Mouse (Mus musculus) stomach, postnatal 0 days (tissue): ENCODE results near the gene Utp4. TPM values are rescaled to one million over a fixed set of nuclear protein-coding genes. Genes with fewer than 3 reads are reported as not detected.

Experiments
- ATAC-seq: fragments of 200-750 bp; cut with Nextera tagmentation; 2 replicates; pipeline ENCODE4 v1.8.0; 2017; ENCODE audit not compliant: low FRiP score, low TSS enrichment
- DNase-seq: peaks from one replicate; pipeline ENCODE4 v3.0.0-alpha.2; 2016; ENCODE audit warnings: low spot score
- H3K27ac ChIP-seq: fragments of 300-500 bp; sonication (generic); replicated peaks from 2 replicates; pipeline ENCODE4 v1.5.1; 2014; ENCODE audit warnings: mild to moderate bottlenecking, control low read depth
- H3K27me3 ChIP-seq: fragments of 300-500 bp; sonication (generic); 2 replicates; pipeline ENCODE4 v1.6.1; 2014; ENCODE audit warnings: low read length; ENCODE audit not compliant: control insufficient read depth, insufficient read depth
- H3K36me3 ChIP-seq: fragments of 300-500 bp; sonication (generic); 2 replicates; pipeline ENCODE4 v1.6.1; 2014; ENCODE audit warnings: low read length, mixed read lengths; ENCODE audit not compliant: control insufficient read depth, insufficient read depth
- H3K4me1 ChIP-seq: fragments of 300-500 bp; sonication (generic); replicated peaks from 2 replicates; pipeline ENCODE4 v1.6.1; 2014; ENCODE audit warnings: antibody characterized with exemption; ENCODE audit not compliant: control insufficient read depth, insufficient read depth
- H3K4me2 ChIP-seq: fragments of 300-500 bp; sonication (generic); replicated peaks from 2 replicates; pipeline ENCODE4 v1.6.1; 2014; ENCODE audit warnings: low read depth, mild to moderate bottlenecking, control low read depth, moderate library complexity
- H3K4me3 ChIP-seq: fragments of 300-500 bp; sonication (generic); 2 replicates; pipeline ENCODE4 v1.5.1; 2014; ENCODE audit warnings: low read depth, low read length, control low read depth
- H3K9ac ChIP-seq: fragments of 300-500 bp; sonication (generic); 2 replicates; pipeline ENCODE4 v1.6.1; 2014; ENCODE audit warnings: mild to moderate bottlenecking, low read length, control low read depth, mixed read lengths
- H3K9me3 ChIP-seq: fragments of 300-500 bp; sonication (generic); 2 replicates; pipeline ENCODE4 v1.6.1; 2016; ENCODE audit warnings: low read length; ENCODE audit not compliant: control insufficient read depth
- CTCF ChIP-seq: IDR thresholded peaks from 2 replicates; pipeline ENCODE4 v1.5.1; 2016; ENCODE audit warnings: antibody characterized with exemption, low read depth, mild to moderate bottlenecking, moderate library complexity
- EP300 ChIP-seq: optimal IDR thresholded peaks from 2 replicates; pipeline ENCODE3; 2016; ENCODE audit warnings: antibody characterized with exemption
- WGBS: fragments of 180-500 bp; shearing (Covaris S2); extraction: QIAGEN DNeasy Blood & Tissue Kit; methylation state at CpG from one replicate; pipeline ENCODE4 v1.1.7; 2014; 5-methylcytosine and 5-hydroxymethylcytosine counted together
- polyA plus RNA-seq: library from polyadenylated mRNA; unstranded; fragments of >200 nt; fragmentation: Nextera tagmentation; extraction: Ambion mirVana; gene quantifications from 2 replicates; pipeline ENCODE4 v1.2.1, GENCODE M21; 2015

The Utp4 gene
- polyA plus RNA-seq, 1 experiment from 2014 or later, result 30.4 TPM

GRCm38 (mm10) chr8:106953571-106953970 lies 60.1 kb downstream of the Utp4 start:
- H3K27ac ChIP-seq, result no peak overlapping the region
- H3K27me3 ChIP-seq, result no peaks in the 10 kb centered on the region
- DNase-seq, result no peak
- no peaks in the 10 kb centered on the region for H3K36me3 ChIP-seq
- no peak; the same call in 1 of the 2 replicates for ATAC-seq
- 42% methylated on average over 4 of the region's 4 CpGs for WGBS
- no peaks in the 10 kb centered on the region for H3K9me3 ChIP-seq
- no peak overlapping the region for H3K9ac ChIP-seq
- H3K4me3 ChIP-seq, result no peak overlapping the region
- no peaks in the 10 kb centered on the region for H3K4me1 ChIP-seq
- no peak for TF ChIP-seq CTCF
- no peak for TF ChIP-seq EP300
- no peak overlapping the region for H3K4me2 ChIP-seq

- H3K4me2 ChIP-seq, result no peak overlapping the region
- no peaks in the 10 kb centered on the region for H3K4me1 ChIP-seq
- ATAC-seq (no peak), DNase-seq (no peak)
- no peaks in the 10 kb centered on the region for H3K9me3 ChIP-seq
- H3K9ac ChIP-seq, result no peak overlapping the region
- H3K36me3 ChIP-seq, result no peaks in the 10 kb centered on the region
- H3K4me3 ChIP-seq, result no peak overlapping the region
- H3K27me3 ChIP-seq, result no peaks in the 10 kb centered on the region
- no peak for TF ChIP-seq EP300
- no peak overlapping the region for H3K27ac ChIP-seq
- 67% methylated on average over 3 of the region's 3 CpGs for WGBS
Measured at GRCm38 (mm10) chr8:106957086-106957485, 63.6 kb downstream of the Utp4 start.

GRCm38 (mm10) chr8:106958212-106958611 lies 64.8 kb downstream of the Utp4 start:
- ATAC-seq, result no peak
- H3K4me1 ChIP-seq, result no peaks in the 10 kb centered on the region

GRCm38 (mm10) chr8:106959626-106960025 lies 66.2 kb downstream of the Utp4 start:
- Histone ChIP-seq H3K27ac (no peak overlapping the region), H3K9me3 (no peaks in the 10 kb centered on the region), H3K36me3 (no peaks in the 10 kb centered on the region), H3K27me3 (no peaks in the 10 kb centered on the region), H3K4me2 (no peak overlapping the region), H3K9ac (no peak overlapping the region), H3K4me3 (no peak overlapping the region), H3K4me1 (no peaks in the 10 kb centered on the region)
- TF ChIP-seq EP300, result no peak
- TF ChIP-seq CTCF, result no peak
- 75% methylated on average over 2 of the region's 2 CpGs for WGBS
- DNase-seq (no peak), ATAC-seq (no peak; the same call in 1 of the 2 replicates)

More at GRCm38 (mm10) chr8:106958212-106958611, 64.8 kb downstream of the Utp4 start:
- DNase-seq, result no peak
- Histone ChIP-seq H3K27me3 (no peaks in the 10 kb centered on the region), H3K4me2 (no peak overlapping the region), H3K27ac (no peak overlapping the region), H3K4me3 (no peak overlapping the region), H3K9me3 (no peaks in the 10 kb centered on the region), H3K9ac (no peak overlapping the region), H3K36me3 (no peaks in the 10 kb centered on the region)
- TF ChIP-seq EP300 (no peak), CTCF (no peak)
- WGBS, result 75% methylated on average over 3 of the region's 3 CpGs

- TF ChIP-seq EP300 (no peak), CTCF (no peak)
- no peak overlapping the region for H3K4me3 ChIP-seq
- no peaks in the 10 kb centered on the region for H3K27me3 ChIP-seq
- H3K36me3 ChIP-seq, result no peaks in the 10 kb centered on the region
- H3K4me2 ChIP-seq, result no peak overlapping the region
- H3K27ac ChIP-seq, result 0 out of 2 replicates have a peak overlapping the region, but pooled peaks have one; percentile 40
- WGBS, result 53% methylated on average over 3 of the region's 3 CpGs
- DNase-seq (no peak), ATAC-seq (no peak)
- H3K9ac ChIP-seq, result no peak overlapping the region
- no peaks in the 10 kb centered on the region for H3K9me3 ChIP-seq
- H3K4me1 ChIP-seq, result no peaks in the 10 kb centered on the region
Measured at GRCm38 (mm10) chr8:106962322-106962721, 68.9 kb downstream of the Utp4 start.

- H3K4me3 ChIP-seq, result no peak overlapping the region
- no peak for DNase-seq
- H3K27me3 ChIP-seq, result no peaks in the 10 kb centered on the region
- no peak for ATAC-seq
- 80% methylated on average over 6 of the region's 6 CpGs for WGBS
- H3K27ac ChIP-seq, result no peak overlapping the region
- no peaks in the 10 kb centered on the region for H3K36me3 ChIP-seq
- no peak for TF ChIP-seq EP300
- TF ChIP-seq CTCF, result no peak
- H3K4me2 ChIP-seq, result no peak overlapping the region
- no peaks in the 10 kb centered on the region for H3K9me3 ChIP-seq
- H3K4me1 ChIP-seq, result no peaks in the 10 kb centered on the region
- no peak overlapping the region for H3K9ac ChIP-seq
Measured at GRCm38 (mm10) chr8:106963365-106963764, 69.9 kb downstream of the Utp4 start.
